Mouse (Mus musculus) bone marrow macrophage, adult 2 months (primary cell): ENCODE results near the gene Tapbpl.

Source experiments
- CTCF ChIP-seq: IDR thresholded peaks from 2 replicates; pipeline ENCODE4 v1.5.1; 2012; ENCODE audit warnings: low read depth, mild to moderate bottlenecking, low read length, moderate library complexity
- POLR2A ChIP-seq: IDR thresholded peaks from 2 replicates; pipeline ENCODE4 v1.6.1; 2012; ENCODE audit warnings: mild to moderate bottlenecking, low read depth, low read length, borderline replicate concordance

DNA sequence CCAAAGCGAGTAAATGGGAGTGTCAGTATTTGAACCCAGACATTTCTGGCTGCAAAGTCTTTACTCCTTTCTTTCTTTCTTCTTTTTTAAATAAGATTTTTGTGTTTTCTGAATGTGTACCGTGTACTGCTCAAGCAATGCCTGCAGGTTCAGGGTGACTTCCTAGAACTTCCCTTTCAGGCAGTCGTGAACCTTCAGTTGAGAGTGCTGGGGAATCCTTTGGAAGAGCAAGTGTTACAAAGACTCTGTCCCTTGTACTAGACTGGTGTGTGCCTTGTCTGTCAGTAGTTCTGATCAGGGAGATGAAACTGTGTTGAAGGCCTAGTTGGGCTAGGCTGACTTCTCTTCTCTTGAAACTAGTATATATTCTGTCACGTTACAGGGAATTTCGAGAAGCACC lies 38.8 kb downstream of the Tapbpl start:
- TF ChIP-seq CTCF = no peak
- TF ChIP-seq POLR2A = no peak
